Mouse (Mus musculus) ovary, postnatal 36 days (tissue): ENCODE measurements around the gene Cep170.
"Not testable (repeated sequence)": the region's sequence is repeated elsewhere in the genome, so short reads cannot be mapped to it uniquely, and the experiment has no call there.

Experiments
- DNase-seq: peaks from one replicate; pipeline ENCODE4 v3.0.0; 2022; ENCODE audit warnings: low spot score, mixed read lengths

Cep170 gene

DNA sequence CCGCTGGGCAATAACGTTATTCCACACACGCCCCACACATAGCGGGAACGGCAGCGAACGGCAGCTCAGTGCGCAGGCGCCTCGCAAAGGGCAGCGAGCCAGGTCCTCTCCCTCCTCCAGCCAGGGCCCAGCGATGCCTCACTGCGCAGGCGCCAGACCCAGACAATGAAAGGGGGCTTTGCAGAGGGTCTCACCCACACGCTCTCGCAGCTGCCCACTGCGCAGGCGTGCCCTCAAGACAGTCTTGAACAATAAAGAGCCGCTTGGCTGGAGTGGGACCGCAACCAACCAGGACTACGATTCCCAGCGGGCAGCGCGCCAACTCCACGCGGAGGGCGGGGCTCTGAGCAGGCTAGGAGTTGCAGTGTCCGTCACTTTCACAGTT is at the start of gene Cep170:
TSS of gene Cep170 (minus strand) at position 32 of the 385 bp plus-strand sequence.
- DNase-seq: peak; percentile 97

DNA sequence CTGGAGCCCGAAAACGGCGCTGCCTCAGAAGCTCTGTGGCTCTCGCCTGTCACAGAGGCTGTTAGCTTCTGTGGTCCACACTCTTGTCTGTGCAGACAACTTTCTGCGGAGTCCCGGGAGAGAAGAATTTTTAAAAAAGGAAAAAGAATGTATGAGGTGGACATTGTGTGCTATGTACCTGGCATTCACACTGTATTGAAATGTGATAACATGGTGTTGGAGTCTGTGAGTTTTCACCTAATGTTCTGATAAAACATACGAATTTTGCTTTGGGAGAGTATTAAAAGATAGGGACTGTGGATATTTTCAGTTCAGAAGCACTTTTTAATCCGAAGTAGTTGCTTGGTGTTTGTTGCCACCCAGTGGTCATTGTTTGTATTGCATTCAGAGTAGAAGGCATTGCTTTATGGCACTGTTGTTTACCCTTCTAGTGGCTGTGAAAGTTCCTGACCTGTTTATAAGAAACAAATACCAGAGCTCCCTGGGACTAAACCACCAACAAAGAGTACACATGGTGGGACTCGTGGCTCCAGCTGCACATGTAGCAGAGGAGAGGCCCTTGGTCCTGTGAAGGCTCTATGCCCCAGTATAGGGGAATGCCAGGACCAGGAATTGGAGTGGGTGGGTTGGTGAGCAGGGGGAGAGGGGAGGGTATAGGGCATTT is 48.2 kb upstream of the Cep170 start:
- DNase-seq: no peak

DNA sequence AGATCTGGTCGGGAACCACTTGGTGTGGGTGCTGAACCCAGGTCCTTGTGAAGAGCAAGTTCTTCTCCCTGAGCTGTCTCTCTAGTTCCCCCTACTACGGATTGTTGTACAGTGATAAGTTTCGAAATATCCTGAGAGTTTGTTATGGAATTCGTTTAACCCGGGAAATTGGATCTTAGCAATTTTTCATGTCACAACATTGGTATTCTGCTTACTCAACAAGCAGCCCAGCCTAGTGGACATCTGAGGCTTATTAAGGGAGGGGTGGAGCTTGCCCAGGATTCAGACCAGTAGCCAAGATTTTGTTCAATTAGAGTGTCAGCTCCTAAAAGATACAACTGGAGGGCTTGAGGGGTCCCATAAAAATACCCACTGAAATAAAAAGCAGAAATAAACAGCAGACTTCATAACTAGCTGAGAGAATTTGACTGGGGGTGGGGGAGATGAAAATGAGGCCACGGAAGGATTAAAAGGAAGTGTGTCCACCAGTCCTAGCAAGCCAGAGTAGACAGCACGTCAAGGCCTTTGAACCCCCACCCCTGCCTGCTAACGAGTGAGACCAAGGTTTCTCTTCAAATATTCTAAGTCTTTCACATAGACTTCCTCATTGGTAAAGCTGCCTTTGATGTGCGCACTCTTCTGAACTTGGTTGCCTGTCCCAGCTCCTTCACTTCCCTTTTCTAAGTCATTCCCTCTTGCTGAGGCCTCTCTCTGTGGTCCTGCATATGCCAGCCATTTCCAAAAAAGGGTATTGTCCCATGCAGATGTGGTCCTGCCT is 39.1 kb upstream of the Cep170 start:
- no peak for DNase-seq

DNA sequence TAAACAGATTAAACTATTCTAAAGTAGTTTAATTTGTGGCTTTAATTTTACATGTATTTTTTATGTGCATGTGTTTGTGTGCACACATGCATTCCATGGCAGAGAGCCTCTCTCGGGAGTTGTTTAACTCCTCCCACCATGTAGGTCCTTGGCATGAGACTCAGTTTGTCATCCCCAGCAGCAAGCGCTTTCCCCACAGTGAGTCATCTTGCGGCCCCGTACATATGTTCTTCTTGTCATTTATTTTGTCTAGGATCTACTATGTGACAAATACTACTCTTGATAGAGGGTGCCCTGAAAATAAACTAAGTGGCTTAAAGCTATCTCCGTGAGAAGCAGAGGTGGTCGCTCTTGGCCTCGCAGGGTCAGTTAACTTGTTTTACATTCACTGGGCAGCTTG is 37.5 kb upstream of the Cep170 start:
- DNase-seq: no peak

DNA sequence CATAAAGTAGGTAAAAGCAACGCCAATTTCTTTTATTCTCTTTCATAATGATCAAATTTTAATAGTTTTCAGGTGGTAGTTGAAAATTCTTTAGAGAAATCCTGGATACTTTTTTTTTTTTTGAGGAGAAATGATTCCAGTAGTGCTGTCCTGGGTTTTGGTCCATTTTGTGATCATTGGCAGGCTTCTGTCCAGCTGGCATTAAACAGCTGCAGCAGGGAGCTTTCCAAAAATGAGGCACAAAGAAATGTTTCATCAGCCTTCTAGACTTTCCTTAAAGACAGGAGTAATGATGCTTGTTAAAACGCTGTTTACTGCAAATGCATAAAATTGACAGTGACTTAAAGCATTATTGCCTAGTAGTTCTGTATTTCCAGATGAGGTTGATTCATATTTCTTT is 35.5 kb upstream of the Cep170 start:
- DNase-seq: no peak

DNA sequence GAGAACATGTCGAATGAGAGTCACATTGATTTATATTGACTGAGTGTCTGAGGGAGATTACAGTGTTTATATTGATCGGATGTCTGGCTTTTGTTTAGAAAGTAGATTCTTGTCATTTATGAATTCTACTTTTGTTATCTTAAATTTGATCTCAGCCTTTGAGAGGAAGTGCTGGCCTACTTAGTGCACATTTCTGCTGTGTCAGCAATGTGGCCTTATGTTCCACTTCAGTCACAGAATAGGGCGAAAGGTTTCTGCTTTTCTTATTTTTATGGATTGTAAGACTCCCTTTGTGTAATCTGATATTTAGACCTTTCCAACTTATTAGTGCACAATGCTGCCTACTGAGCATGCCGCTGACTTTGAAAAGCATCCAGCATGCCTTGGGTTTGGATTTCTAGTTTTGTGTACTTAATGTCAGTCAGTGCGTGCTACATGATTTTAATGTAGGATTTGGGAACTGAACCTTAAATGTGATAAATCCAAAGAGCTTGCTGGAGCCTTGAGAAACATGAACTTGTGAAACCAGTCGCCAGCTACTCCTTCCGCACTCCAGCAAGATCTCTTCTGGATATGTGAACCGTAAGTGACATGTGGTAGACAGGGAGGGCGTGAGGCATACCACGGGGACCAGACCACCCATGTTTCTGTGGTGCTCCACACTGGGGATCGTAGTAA is 34.9 kb upstream of the Cep170 start:
- DNase-seq: no peak

DNA sequence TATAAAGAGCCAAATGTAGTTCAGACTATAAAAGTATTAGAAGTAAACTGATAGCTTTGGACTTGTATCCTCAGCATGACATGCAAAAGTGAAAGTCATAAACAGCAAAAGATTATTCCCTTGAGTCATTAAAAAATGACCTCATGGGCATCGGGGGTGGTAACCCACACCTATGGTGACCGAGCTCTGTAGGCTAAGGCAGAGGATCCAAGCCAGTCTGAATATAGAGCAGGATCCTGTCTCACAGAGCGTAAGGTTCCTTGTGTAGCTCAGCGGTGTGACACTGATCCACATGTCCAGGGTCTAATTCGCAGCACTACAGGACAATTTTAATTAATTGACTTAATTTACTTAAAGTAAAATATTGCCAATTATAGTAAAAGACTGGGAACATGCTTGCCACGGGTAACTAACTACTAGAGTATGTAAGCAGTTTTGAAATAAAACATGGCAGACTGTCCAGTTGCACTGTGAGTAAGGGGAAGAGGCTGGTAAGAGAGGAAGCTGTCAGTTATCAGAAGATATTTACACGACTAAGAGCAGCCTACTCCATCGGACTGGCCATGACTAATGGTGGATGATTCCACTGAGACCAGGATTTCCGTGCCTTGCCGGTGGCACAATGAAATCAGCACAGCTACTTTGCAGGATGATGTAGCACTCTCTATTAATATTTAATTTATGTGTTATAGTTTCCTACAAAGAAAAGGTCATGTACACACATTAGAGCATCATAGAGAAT is 33.4 kb upstream of the Cep170 start:
- no peak for DNase-seq

DNA sequence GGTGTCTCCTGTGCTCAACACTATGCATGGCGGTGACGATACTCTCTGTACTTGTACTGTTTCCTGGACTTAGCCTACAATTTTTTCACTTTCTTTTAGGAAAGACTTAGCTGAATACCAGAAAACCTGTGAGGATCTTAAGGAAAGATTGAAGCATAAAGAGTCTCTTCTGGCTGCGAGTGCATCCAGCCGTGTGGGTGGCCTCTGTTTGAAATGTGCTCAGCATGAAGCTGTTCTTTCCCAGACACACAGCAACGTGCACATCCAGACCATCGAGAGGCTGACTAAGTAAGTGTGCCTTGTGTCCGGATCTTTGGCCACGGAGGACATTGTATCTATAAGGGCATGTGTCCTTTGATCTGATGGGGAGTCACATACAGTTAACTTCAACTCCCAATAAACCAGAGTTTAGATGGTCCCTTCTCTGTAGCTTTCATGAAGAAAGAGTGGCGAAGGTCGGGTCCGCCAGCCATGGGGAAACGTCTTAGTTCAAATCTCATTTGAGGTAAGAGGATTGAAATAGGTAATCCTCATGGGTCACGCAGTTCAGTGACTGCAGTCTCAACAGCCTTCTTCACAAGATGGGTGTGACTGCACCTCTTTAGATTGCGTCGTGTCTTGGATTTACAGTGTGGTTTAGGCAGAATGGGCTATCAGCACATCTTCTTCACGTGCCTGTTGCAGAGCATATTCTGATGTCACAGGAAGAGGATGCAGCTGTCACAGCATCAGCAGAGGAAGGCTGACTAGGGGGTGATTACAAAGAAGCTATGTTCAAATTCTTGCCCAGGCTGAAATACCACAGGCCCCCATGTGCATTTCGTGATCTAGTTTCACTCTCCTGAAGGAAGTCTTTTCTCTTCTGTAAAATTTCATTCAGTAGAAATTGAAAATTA is 31.5 kb upstream of the Cep170 start:
- no peak for DNase-seq

DNA sequence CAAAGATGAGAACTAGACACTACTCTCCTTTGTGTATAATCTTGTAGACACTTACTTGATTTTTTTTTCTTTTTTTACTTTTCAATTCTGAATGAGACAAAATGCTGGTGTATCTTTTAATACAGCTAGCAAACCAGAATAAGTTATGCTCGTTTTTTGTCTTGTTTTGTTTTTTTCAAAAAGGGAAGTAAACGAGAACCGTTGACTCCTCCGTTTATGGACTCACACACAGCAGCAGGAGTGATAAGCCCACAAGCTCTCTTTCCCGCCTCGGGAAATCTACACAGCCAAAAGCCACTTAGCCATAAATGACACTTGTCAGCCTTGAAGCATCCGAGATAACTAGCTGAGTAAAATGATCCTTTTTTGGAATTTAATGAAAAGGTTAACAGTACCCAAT is 22.7 kb upstream of the Cep170 start:
- DNase-seq: not testable (repeated sequence)

DNA sequence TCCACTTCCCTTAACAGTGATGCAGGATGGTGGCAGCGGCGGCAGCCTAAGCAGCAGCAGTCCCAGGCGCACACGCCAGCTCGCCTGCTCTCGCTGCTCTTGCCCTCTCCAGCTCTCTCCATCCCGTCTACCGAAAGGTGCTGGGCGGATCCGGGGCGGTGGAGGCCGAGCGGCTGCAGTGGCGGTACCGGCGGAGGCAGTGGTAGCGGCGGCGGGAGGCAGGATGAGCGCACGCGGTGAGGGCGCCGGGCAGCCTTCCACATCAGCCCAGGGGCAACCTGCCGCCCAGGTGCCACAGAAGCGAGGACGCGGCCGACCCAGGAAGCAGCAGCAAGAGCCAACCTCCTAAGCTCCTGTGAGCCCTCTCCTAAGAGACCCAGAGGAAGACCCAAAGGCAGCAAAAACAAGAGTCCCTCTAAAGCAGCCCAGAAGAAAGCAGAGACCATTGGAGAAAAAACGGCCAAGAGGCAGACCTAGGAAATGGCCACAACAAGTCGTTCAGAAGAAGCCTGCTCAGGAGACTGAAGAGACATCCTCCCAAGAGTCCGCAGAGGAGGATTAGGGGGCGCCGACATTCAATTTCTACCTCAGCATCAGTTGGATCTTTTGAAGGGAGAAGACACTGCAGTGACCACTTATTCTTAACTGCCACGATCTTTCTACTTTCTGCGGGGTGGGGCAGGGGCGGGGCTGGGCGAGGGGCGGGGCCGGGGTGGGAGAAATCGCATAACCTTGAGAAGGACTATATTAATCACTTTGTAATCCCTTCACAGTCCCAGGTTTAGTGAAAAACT is 21.8 kb upstream of the Cep170 start:
- DNase-seq: peak; percentile 36

DNA sequence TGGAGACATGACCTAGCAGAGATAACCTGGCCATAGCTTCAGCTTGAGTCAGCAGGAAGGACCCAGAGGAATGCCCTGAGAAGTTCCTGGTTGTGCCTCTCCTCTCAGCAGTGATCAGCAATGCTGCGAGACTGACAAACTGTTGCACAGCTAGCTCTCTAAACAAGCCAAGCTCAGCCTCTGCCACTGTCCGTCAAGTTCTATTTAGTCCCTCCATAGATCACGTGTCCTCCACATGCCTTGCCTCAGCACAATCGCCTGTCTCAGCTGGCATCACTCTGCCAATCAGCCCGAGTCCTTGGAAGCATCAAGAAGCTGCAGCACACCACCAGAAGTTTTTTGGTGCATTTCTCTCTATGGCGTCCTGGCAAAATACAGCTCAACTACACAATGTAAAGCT is 21.0 kb upstream of the Cep170 start:
- no peak for DNase-seq

DNA sequence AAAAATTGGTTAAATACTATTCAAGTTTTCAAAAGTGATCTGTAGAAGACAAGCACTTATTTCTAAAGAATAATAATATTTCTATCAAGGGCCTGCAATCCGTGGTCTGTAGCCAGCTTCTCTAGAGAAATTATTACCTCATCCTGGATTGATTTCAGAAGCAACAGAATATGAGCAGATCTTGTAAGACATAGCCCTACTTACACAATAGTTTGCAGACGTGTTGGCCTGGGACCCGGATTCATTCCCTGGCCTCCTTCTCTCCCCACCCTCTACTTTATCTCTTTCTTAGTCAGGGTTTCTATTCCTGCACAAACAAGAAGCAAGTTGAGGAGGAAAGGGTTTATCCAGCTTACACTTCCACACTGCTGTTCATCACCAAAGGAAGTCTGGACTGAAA is 20.1 kb upstream of the Cep170 start:
- no peak for DNase-seq

DNA sequence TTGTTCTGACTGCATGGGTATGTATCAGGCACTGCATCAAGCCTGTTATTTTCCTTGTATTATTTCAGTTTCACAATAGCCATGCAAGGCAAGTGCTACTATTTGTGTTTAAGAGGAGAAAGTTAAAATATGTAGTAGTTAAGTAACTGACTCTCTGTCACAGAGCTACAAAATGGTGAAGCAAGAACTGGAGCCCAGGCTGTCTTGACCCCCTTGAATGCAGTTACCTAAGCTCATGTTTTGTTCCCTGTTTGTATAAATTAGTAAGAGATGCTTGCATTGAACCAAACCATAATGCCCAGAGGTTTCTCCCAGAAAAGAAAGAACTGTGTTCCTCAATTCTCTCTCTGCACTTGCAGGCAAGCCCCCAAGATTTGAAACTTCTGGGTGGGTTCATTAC is 19.4 kb upstream of the Cep170 start:
- no peak for DNase-seq

DNA sequence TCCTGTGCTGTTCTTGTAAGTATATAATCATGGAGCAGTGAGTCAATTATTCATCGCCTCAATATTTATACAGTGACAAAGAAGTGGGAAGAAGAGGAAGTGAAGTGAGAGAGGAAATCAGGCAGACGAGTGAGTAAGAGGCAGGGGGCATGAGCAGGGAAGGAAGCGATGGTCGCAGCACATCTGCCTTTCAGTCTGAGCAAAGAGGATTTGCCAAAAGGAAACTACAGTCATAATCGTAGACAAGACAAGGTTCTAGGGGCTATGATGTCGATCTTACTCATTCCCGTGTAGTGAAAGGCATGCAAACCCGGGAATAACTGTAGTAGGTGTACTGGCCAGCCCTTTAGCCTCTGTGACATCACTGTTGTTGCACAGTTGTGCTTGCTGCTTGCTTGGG is 18.7 kb upstream of the Cep170 start:
- DNase-seq: no peak

DNA sequence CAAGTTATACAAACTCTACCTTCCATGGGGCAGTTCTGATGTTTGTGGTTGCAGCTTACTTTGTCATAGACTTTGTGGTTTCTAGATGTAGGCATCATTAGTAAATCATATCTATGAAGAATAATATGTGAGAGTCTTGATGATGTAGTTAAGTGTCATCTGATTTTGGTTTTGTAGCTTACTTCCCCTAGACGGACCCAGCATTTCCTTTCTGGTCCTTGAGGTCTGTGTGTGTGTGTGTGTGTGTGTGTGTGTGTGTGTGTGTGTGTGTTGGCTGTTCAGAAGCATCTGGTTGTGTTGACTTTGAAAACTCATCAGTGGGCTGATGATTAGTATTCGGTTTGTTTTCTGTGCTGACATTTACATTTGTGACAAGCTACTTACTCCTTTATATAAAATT is 18.2 kb upstream of the Cep170 start:
- DNase-seq: no peak

DNA sequence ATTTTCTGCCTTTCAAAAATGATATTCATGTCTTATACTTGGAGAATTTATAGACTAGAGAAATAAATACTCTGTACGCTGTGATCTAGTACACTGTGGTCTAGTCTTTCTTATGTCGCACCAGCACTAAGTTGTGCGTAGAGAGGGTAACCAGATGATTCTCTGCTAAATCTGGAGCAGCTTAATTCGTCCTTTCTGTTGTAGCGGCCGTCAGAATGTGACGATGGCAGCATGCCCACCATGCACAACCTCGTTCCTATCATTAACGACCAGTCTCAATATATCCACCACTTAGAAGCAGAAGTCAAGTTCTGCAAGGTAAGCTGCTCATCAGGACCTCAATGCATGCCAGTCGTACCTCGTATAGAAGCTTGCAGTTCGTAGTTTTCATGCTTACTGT is 14.8 kb upstream of the Cep170 start:
- no peak for DNase-seq

DNA sequence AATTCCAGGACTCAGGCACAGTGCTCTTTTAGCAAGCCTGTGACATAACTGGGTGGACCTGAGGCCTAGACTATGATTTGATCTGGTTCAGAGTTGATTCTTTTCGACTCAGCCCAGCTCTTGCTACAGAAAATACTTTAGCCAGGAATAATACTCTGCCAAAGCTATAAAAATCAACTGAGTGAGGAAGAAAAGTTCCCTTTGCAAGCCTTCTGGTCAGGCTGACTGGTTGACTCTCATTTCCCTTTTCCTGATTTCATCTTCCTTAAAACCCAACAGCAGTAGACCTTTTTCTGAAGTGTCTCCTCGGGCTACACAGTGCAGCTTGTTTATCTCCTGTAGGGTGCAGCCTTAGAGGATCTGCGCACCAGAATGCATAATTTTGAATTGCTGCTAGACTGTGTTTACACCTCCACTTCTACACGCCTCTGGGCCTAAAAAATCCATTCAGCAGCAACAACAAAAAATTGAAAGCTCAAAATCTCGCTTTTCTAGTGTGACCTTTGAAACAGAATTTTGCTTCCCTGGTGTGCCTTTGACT is 14.1 kb upstream of the Cep170 start:
- DNase-seq: no peak

DNA sequence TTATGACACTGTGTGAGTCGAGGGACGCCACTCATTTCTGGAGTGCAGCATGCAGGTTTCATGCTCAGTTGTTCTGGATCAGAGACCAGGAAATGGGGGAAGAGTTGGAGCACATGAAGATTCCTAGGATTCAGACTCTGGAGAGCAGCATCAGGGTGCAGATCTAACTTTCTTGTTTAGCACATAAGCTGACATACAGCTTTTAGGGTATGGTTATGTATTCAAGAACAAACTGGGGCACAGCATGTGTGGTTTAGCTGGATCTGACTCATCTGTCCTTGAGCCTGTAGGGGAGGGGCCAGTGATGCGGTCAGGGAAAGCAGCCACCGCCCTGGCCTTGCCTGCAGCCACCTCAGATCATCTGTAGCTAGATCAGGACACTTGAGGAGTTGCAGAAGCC is 13.5 kb upstream of the Cep170 start:
- peak; percentile 46 for DNase-seq

DNA sequence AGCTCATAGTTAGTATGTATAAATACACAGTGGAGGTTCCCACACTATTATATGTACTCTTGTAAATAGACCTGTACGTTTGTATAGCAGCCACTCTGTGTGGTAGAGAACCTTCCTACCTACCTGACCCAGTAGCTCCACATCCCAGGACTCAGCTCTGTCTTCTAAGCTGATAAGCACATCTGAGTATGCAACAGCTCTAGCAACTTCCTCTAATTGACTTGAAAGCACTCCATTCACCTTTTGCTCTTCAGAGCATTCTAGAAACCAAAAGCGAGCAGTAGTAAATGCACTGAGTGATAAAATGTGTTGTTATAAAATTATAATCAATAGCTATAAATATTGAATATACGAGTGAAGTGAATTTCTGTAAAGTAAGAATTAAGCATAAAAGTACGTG is 13.1 kb upstream of the Cep170 start:
- no peak for DNase-seq

DNA sequence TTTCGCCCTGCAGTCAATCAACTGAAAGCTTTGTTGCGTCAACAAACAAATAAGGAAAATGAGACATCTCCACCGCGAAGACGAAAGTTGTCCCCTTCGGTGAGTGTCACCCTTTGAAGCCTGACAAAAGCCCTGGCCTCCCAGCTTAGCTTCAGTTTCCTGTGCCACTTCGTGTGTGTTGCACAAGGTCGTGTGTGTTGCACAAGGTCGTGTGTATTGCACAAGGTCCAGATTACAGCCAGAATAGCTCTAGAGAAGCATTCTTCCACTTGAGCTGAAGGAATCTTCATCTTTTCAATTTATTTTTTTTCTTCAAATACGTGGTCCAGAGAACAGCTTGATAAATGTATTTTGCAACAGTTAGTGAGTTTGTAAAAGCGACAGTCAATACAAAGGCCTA is 12.3 kb upstream of the Cep170 start:
- DNase-seq: no peak
